Mouse (Mus musculus) heart, postnatal 0 days (tissue): ENCODE measurements around the gene Gba2. TPM values are rescaled to one million over a fixed set of nuclear protein-coding genes. Genes with fewer than 3 reads are reported as not detected.
A peak's percentile ranks its signal among the peaks of the same experiment; 100 is the strongest.

Source experiments
- ATAC-seq: fragments of 200-750 bp; cut with Nextera tagmentation; 2 replicates; pipeline ENCODE4 v1.8.0; 2017; ENCODE audit warnings: low read depth, moderate number of reproducible peaks, moderate library complexity; ENCODE audit not compliant: insufficient read depth
- DNase-seq: peaks from one replicate; pipeline ENCODE4 v3.0.0-alpha.2; 2016; ENCODE audit warnings: low spot score
- H3K27ac ChIP-seq: fragments of 300-500 bp; sonication (generic); 2 replicates; pipeline ENCODE4 v1.5.1; 2014; ENCODE audit warnings: low read depth, mild to moderate bottlenecking
- H3K27me3 ChIP-seq: fragments of 300-500 bp; sonication (generic); 2 replicates; pipeline ENCODE4 v1.6.1; 2014; ENCODE audit warnings: low read length, mixed read lengths; ENCODE audit not compliant: control insufficient read depth, insufficient read depth
- H3K36me3 ChIP-seq: fragments of 300-500 bp; sonication (generic); replicated peaks from 2 replicates; pipeline ENCODE4 v1.6.1; 2014; ENCODE audit warnings: low read length, mixed read lengths; ENCODE audit not compliant: control insufficient read depth, insufficient read depth
- H3K4me1 ChIP-seq: fragments of 300-500 bp; sonication (generic); 2 replicates; pipeline ENCODE4 v1.6.1; 2014; ENCODE audit warnings: antibody characterized with exemption; ENCODE audit not compliant: control insufficient read depth, insufficient read depth
- H3K4me2 ChIP-seq: fragments of 300-500 bp; sonication (generic); 2 replicates; pipeline ENCODE4 v1.6.1; 2014; ENCODE audit warnings: low read depth, mild to moderate bottlenecking, low read length, moderate library complexity
- H3K4me3 ChIP-seq: fragments of 300-500 bp; sonication (generic); 2 replicates; pipeline ENCODE4 v1.5.1; 2014; ENCODE audit warnings: low read depth, low read length
- H3K9ac ChIP-seq: fragments of 300-500 bp; sonication (generic); replicated peaks from 2 replicates; pipeline ENCODE4 v1.6.1; 2014; ENCODE audit warnings: low read depth, low read length, mixed read lengths
- H3K9me3 ChIP-seq: fragments of 300-500 bp; sonication (generic); replicated peaks from 2 replicates; pipeline ENCODE4 v1.6.1; 2016; ENCODE audit warnings: low read length; ENCODE audit not compliant: control insufficient read depth
- CTCF ChIP-seq: IDR thresholded peaks from 2 replicates; pipeline ENCODE4 v1.5.1; 2016; ENCODE audit warnings: antibody characterized with exemption, control low read depth, low read depth
- EP300 ChIP-seq: IDR thresholded peaks from 2 replicates; pipeline ENCODE4 v1.6.1; 2016; ENCODE audit warnings: antibody characterized with exemption, low read depth
- WGBS: fragments of 180-500 bp; shearing (Covaris S2); extraction: QIAGEN DNeasy Blood & Tissue Kit; methylation state at CpG from one replicate; pipeline ENCODE4 v1.1.7; 2014; 5-methylcytosine and 5-hydroxymethylcytosine counted together
- polyA plus RNA-seq: library from polyadenylated mRNA; unstranded; fragments of >200 nt; fragmentation: Nextera tagmentation; extraction: Ambion mirVana; gene quantifications from 2 replicates; pipeline ENCODE4 v1.2.1, GENCODE M21; 2015
- total RNA-seq: library from RNA; depleted of rRNA; stranded (reverse); fragments of >200 nt; gene quantifications from 2 replicates; pipeline ENCODE4 v1.2.3, GENCODE M21; 2014; ENCODE audit warnings: low replicate concordance

Gene Gba2
- total and polyA plus RNA-seq, 2 experiments from 2014 or later = 11.0 to 14.0 TPM

DNA sequence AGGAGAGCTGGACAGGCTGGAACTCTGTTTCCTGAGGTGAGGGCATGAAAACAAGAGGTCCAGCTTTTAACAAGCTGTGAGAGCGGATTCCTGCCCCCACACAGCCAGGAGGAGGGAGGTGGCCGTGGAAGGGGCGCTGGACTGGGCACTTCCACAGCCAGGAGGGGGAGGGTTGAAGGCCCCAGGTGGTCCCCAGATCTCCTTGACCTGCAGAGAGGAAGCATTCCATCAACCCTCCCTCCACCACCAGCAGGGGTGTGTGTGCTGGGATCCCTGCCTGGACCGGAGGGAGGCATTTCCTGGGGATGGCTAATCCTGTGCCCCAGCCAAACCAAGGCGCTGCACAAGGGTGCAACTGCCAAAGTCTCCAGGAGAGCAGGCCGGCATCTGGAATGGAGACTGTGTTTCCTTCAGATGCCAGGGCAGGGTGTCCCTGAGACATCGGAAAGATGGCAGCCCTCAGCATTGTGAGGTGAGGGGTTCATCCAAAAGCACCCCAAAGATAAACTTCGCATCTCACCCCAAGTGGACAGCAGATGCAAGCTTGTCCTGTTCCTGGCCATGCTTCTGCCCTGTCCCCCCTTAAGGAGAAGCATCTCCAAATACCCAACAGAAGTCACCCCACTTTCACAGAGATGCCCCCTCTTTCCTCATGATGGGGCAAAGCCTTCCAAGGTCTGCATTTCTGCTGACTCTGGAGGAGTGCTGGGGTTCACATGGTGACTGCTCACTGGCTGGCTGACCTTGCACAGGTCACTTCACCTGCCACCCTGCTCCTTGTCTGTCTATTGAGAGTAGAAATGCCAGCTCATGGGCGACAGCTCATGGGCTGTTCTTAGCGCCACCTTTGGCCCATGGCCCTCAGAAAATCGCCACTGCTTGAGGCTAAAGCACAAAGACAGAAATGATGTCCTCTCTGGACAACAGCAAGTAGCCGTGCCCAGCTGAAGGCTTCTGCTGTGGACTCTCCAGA, 6.1 kb upstream of the Gba2 start, which contains the start of gene Msmp:
TSS of gene Msmp (minus strand) at position 51 of the 973 bp plus-strand sequence.
- no peak within 1 kb of the TSS for H3K4me2 ChIP-seq
- no peak within 1 kb of the TSS for H3K9ac ChIP-seq
- no peak within 1 kb of the TSS for H3K4me3 ChIP-seq
- H3K4me1 ChIP-seq = peaks cover 9% of the 10 kb centered on the region
- peak within 1 kb of the TSS; percentile 57 for H3K27ac ChIP-seq
- TF ChIP-seq EP300 = no peak
- TF ChIP-seq CTCF = peak; percentile 3; the same call in 1 of the 2 replicates
- 54% methylated on average over 12 of the region's 12 CpGs for WGBS
- DNase-seq = no peak
- peaks cover 42% of the 10 kb centered on the region for H3K36me3 ChIP-seq
- ATAC-seq = no peak
- no peaks in the 10 kb centered on the region for H3K9me3 ChIP-seq
- no peaks in the 10 kb centered on the region for H3K27me3 ChIP-seq

DNA sequence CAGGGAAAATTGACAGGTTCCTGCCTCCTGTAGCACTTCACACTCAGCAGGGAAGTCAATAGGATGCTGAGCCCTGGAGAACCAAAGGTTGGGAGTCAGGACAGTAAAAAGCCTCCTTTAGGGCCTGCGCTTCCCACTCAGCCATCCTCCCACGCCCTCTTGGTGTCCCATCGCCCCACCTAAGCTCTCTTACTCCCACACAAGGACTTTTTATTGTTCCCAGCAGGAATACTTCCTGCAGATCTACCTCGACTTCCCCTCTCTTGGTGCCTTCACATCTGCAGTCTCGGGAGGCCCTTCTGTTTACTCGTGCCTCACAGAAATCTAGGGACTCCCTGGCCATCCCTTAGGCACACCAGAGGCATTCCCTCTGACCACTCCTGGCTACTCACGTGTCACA, 4.7 kb upstream of the Gba2 start:
- no peak for ATAC-seq
- DNase-seq = no peak
- H3K4me2 ChIP-seq = no peak overlapping the region
- TF ChIP-seq CTCF = no peak
- TF ChIP-seq EP300 = no peak
- no peak overlapping the region for H3K9ac ChIP-seq
- H3K4me1 ChIP-seq = peaks cover 15% of the 10 kb centered on the region
- no peaks in the 10 kb centered on the region for H3K27me3 ChIP-seq
- no peaks in the 10 kb centered on the region for H3K9me3 ChIP-seq
- peaks cover 42% of the 10 kb centered on the region for H3K36me3 ChIP-seq
- no peak overlapping the region for H3K4me3 ChIP-seq
- 52% methylated on average over 7 of the region's 7 CpGs for WGBS
- H3K27ac ChIP-seq = peak overlapping the region; percentile 57

DNA sequence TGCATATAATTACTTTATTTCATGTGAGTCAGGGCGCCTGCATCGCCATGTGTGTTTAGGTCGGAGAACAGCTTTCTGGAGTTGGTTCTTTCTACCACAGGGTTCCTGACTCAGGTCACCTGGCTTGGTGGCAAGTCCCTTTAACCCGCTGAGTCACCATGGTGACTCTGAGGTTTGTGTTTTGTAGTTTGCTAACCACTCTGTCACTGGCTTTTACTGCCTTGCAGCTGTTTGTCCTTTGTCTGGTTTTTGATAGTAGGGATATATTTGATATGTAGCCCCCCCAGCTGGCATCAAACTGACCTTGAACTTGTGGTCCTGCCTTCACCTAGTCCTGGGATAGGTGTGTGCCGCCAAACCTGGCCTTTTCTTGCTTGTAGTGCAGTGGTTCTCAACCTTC, 3.6 kb upstream of the Gba2 start:
- Histone ChIP-seq H3K9ac (no peak overlapping the region), H3K4me2 (no peak overlapping the region), H3K4me3 (no peak overlapping the region), H3K9me3 (no peaks in the 10 kb centered on the region), H3K36me3 (peaks cover 42% of the 10 kb centered on the region), H3K4me1 (peaks cover 17% of the 10 kb centered on the region), H3K27ac (no peak overlapping the region), H3K27me3 (no peaks in the 10 kb centered on the region)
- ATAC-seq (no peak), DNase-seq (no peak)
- TF ChIP-seq CTCF (no peak), EP300 (no peak)
- 88% methylated on average over 5 of the region's 5 CpGs for WGBS

DNA sequence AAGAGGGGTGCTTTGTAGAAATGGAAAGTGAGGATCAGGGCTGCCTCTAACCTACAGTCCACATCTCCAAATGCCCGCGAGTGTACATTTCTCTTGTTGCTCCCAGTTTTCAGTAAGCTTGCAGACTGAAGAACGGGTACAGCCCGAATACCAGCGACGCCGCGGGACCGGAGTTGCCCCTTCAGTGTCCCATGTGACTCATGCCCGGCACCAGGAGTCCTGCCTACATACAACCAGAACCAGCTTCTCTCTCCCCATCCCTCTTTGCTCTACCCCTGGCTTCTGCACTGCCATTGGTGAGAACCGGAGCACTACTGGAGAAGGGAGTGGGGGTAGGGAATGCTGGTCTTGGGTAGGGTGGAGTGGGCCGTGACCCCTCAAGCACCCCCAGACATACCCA, 2.7 kb upstream of the Gba2 start:
- Histone ChIP-seq H3K36me3 (peaks cover 42% of the 10 kb centered on the region), H3K27ac (no peak overlapping the region), H3K4me3 (no peak overlapping the region), H3K9ac (no peak overlapping the region), H3K4me2 (no peak overlapping the region), H3K4me1 (peaks cover 22% of the 10 kb centered on the region), H3K27me3 (no peaks in the 10 kb centered on the region), H3K9me3 (no peaks in the 10 kb centered on the region)
- no peak for ATAC-seq
- DNase-seq = no peak
- TF ChIP-seq CTCF = no peak
- no peak for TF ChIP-seq EP300
- WGBS = 88% methylated on average over 12 of the region's 12 CpGs

DNA sequence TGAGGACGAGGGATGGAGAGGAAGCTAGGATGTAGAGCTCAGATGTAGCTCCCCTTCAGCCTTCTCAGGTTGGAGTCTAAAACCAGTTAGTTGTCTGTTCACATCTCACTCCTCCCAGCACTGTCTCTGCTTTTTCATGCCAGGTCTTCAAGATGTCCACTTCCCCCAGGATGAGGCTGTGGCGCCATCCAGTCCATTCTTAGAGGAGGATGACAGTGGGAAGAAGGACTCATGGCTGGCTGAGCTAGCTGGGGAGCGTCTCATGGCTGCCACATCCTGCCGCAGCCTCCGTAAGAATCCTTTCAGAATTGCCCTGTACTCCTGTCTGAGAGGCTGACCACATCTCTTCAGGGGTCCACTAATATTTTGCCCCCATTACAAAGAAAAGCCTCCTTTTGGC, 2.0 kb upstream of the Gba2 start:
- Histone ChIP-seq H3K4me1 (peaks cover 27% of the 10 kb centered on the region), H3K4me3 (no peak overlapping the region), H3K27ac (no peak overlapping the region), H3K27me3 (no peaks in the 10 kb centered on the region), H3K9me3 (no peaks in the 10 kb centered on the region), H3K9ac (no peak overlapping the region), H3K4me2 (no peak overlapping the region), H3K36me3 (peaks cover 42% of the 10 kb centered on the region)
- TF ChIP-seq CTCF (no peak), EP300 (no peak)
- no peak for DNase-seq
- ATAC-seq = no peak
- 92% methylated on average over 5 of the region's 5 CpGs for WGBS

DNA sequence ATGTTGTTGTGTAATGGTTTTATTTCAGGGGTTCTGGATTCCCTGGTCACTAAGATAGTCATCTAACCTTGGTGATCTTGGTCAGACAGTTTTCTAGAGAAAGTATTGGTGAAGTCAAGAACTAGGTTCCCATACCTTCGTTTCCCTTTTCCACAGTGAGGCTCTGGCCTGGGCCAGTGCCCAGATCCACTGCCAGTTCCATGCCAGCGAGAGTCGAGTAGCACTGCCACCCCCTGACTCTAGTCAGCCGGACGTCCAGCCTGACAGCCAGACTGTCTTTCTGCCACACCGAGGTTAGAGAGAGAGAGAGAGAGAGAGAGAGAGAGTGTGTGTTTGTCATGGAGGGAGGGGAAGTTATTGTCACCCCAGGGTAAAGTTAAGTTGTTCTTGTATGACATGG, 1.1 kb upstream of the Gba2 start:
- TF ChIP-seq CTCF (no peak), EP300 (no peak)
- no peak for ATAC-seq
- no peak overlapping the region for H3K27ac ChIP-seq
- peaks cover 31% of the 10 kb centered on the region for H3K4me1 ChIP-seq
- no peaks in the 10 kb centered on the region for H3K27me3 ChIP-seq
- peak overlapping the region; percentile 80 for H3K4me3 ChIP-seq
- no peak for DNase-seq
- H3K4me2 ChIP-seq = peak overlapping the region; percentile 96
- H3K9me3 ChIP-seq = no peaks in the 10 kb centered on the region
- H3K36me3 ChIP-seq = peaks cover 42% of the 10 kb centered on the region
- WGBS = 75% methylated on average over 6 of the region's 6 CpGs
- H3K9ac ChIP-seq = peak overlapping the region; percentile 77; the same call in 1 of the 2 replicates
